In the genomic region with DNA sequence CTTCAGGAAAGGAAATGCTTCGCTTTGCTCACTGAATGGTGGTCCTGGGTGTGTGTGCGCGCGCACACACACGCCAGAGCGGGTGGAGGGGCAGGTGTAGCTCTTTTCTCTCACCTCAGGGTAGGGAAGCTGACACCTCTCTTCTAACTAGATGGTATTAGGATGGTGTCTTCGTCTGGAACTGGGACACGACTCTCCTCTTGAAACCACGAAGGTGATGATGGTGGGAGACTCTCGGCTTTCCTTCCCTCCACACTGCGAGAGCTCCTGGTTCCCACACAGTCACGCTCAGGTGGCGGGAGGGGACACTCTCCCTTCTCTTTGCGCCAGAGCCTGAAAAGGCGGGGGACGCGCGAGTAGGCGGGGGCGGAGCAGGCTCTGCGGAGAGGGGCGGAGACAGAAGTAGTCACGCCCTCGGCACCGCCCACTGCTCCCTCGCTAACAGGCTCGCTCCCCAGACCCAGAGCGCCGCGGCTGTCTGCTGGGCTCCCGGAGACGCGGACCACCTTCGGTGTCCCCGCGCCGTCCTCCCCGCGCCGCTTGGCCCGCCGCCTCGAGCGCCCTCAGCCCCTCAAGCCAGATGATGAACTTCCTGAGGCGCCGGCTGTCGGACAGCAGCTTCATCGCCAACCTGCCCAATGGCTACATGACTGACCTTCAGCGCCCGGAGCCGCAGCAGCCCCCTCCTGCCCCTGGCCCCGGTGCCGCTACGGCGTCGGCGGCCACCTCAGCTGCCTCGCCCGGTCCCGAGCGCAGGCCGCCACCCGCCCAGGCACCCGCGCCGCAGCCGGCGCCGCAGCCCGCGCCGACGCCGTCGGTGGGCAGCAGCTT, we compare ENCODE assay signal across 9 mouse cellular contexts. TPM values are rescaled to one million over a fixed set of nuclear protein-coding genes. Genes with fewer than 3 reads are reported as not detected.
DNase-seq lines count a peak whose midpoint lies in the region; ATAC-seq and TF ChIP-seq lines count a peak whose summit lies in the region.
"Had no signal": no experiment of that assay in that cellular context is flagged by ENCODE, and none has a peak within 500 bp of the region (broad histone marks: within the 10 kb centered on the region; RNA-seq: fewer than 3 reads in every experiment).

A gene (plus strand): TSS at position 402 of the 831 bp plus-strand sequence.

- intact Hi-C loops in gastrocnemius, postnatal 14 days (cut with DNase I; ENCODE audit: low total_unique reads) = no loop called here
- intact Hi-C loops in left cerebral cortex, adult 2 months (cut with DNase I) = loop anchor here (2.0 to 10.0 kb wide), 3 partner anchors 26 to 90 kb away; a partner anchor contains a TSS

- no peak for TF ChIP-seq CTCF in cortical plate, adult 2 months (IDR thresholded peaks at IDR 0.05; ENCODE audit: extremely low read depth, insufficient read depth, low read length)
- TF ChIP-seq CTCF in hindbrain, postnatal 0 days (IDR thresholded peaks at IDR 0.05; ENCODE audit: low read depth) = no peak
- TF ChIP-seq CTCF in left cerebral cortex, adult 2 months (IDR thresholded peaks at IDR 0.05) = no peak

- ATAC-seq in hindbrain, postnatal 0 days = peak; percentile 98

- no peak; the same call in none of the 2 replicates for TF ChIP-seq POLR2A in cortical plate, adult 2 months (IDR thresholded peaks at IDR 0.05; ENCODE audit: extremely low read depth, insufficient read depth, low read length)

- WGBS in hindbrain, postnatal 0 days = under 1% methylated on average over 65 of the region's 75 CpGs

- H3K36me3 ChIP-seq in hindbrain, postnatal 0 days (ENCODE audit: insufficient read depth, low read length) = no peaks in the 10 kb centered on the region

- peak; percentile 88 for DNase-seq in adrenal gland, adult 2 months
- DNase-seq in gastrocnemius, postnatal 14 days = peak; percentile 74
- peak; percentile 95 for DNase-seq in hindbrain, postnatal 0 days (ENCODE audit: low spot score)
- peak; percentile 94 to 96 for DNase-seq in left cerebral cortex, adult 2 months (ENCODE audit: extremely low spot score in 1 of 2, low spot score in 2 of 2)
- peak; percentile 68 for DNase-seq in lung, postnatal 36 days
- peak; percentile 95 for DNase-seq in right cerebral cortex, adult 2 months (ENCODE audit: low spot score in 2 of 2)
- peak; percentile 60 for DNase-seq in urinary bladder, adult 2 months (ENCODE audit: low spot score)

- H3K9me3 ChIP-seq in hindbrain, postnatal 0 days (ENCODE audit: low read length) = no peaks in the 10 kb centered on the region

- peak within 1 kb of the TSS; percentile 82 for H3K27ac ChIP-seq in cortical plate, adult 2 months (ENCODE audit: insufficient read depth, low read length)
- H3K27ac ChIP-seq in hindbrain, postnatal 0 days = peak within 1 kb of the TSS; percentile 77
- peak within 1 kb of the TSS; percentile 96 for H3K27ac ChIP-seq in left cerebral cortex, adult 2 months
- H3K27ac ChIP-seq: macrophage had no signal

- H3K4me1 ChIP-seq in cortical plate, adult 2 months (ENCODE audit: control insufficient read depth, insufficient read depth, low read length) = no peaks in the 10 kb centered on the region
- peaks cover 16% of the 10 kb centered on the region for H3K4me1 ChIP-seq in hindbrain, postnatal 0 days (ENCODE audit: insufficient read depth, low read length)

- H3K4me2 ChIP-seq in hindbrain, postnatal 0 days (ENCODE audit: low read depth, low read length) = peak within 1 kb of the TSS; percentile 74

- no peaks in the 10 kb centered on the region for H3K27me3 ChIP-seq in hindbrain, postnatal 0 days (ENCODE audit: insufficient read depth, low read length)

- H3K9ac ChIP-seq in hindbrain, postnatal 0 days (replicated peaks; ENCODE audit: low read length) = peak within 1 kb of the TSS; percentile 89

- peak within 1 kb of the TSS; percentile 93 for H3K4me3 ChIP-seq in cortical plate, adult 2 months (ENCODE audit: insufficient read depth, low read length)
- H3K4me3 ChIP-seq in hindbrain, postnatal 0 days (ENCODE audit: low read length) = peak within 1 kb of the TSS; percentile 87
- peak within 1 kb of the TSS; percentile 88 for H3K4me3 ChIP-seq in left cerebral cortex, adult 2 months

RNA-seq across cellular contexts. Expression of the gene that starts here (rescaled TPM):
- 10 to 100 TPM; 14.0 to 26.4 TPM for total RNA-seq in adrenal gland, adult 2 months (2021)
- polyA plus RNA-seq in adrenal gland, adult 2 months (2012; rRNA removed) = 17.9 and 38.7 TPM in 2 replicates
- polyA plus RNA-seq in cortical plate, adult 2 months (2012; rRNA removed) = 366 and 381 TPM in 2 replicates
- 1 to 10 TPM; 2.2 to 2.8 TPM for total RNA-seq in gastrocnemius, postnatal 14 days (2021)
- 128 and 129 TPM in 2 replicates for total RNA-seq in hindbrain, postnatal 0 days (2014; rRNA removed)
- 90.2 and 94.7 TPM in 2 replicates for polyA plus RNA-seq in hindbrain, postnatal 0 days (2015; fragmentation: Nextera tagmentation; extraction: Ambion mirVana)
- total RNA-seq in left cerebral cortex, adult 2 months (2021) = 100 to 1,000 TPM; 445 to 453 TPM
- 15.5 and 18.5 TPM in 2 replicates for polyA plus RNA-seq in urinary bladder, adult 2 months (2012; rRNA removed)
- polyA plus RNA-seq: macrophage had no signal

Comparison
In these comparisons a context has a peak if more than half of its experiments do, and no peak if none do; other contexts are left out.
1. Peak in every context shown above with its lines: DNase-seq, ATAC-seq, H3K4me3 ChIP-seq and H3K27ac ChIP-seq.